Mouse (Mus musculus): ENCODE data around the gene Pqlc2.

The Pqlc2 gene

GRCm38 (mm10) chr4:139265783-139266499 lies 44.6 kb downstream of the Pqlc2 start:
- DNase-seq (ENCODE audit: low read depth): no peak

DNA sequence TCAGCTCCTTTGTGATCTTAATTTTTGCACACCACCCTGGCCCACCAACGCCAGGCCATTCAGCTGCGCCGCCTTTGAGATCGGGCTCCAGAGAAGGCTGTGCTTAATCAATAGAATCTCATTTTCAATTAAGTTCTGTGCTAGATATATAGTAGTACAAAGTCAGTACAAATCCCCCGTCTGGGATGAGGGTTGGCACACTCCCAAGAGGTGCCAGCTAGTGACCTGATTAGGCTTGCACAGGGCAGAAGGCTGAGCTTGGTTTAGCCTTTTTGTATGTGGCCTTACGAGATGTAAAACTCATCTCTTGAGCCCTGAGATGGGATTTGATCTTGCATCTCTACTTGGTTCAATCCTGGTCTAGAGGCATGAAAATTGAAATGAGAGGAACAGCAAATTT lies 47.5 kb downstream of the Pqlc2 start:
- DNase-seq (ENCODE audit: low read depth): no peak

- DNase-seq (ENCODE audit: low read depth): no peak
Observed at GRCm38 (mm10) chr4:139259302-139259871, 51.1 kb downstream of the Pqlc2 start.

DNA sequence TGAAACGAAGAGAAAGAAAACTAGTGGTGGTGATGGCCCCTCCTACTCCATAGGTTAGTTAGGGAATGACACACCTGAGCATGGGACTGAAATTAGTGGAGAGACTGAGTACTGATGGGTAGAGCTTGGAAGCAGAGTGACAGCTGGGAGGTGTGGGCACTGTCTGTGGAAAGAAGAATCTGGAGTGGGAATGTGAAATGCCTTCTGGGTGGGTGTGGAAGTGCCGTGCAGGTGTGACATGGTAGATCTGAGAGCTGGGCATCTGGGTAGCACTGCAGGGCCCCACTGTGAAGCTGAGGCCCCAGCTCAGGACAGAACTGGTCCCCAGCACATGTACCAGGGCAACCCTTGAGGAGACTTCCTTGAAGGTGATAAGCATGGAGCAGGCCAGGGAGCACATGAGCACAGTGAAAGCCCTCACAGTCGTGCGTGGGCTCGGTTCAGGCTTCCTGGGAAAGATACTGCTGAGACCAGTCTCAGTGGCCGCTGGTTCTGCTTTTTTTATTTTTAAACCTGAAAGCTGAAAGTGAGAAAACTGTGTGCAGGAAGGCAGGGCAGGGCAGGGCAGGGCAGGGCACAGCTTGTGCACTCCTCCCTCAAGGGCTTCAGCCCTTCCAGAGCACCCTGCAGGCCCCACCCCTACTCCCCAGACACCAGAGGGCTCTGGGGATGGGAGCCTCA lies 51.7 kb downstream of the Pqlc2 start:
- no peak for DNase-seq (ENCODE audit: low read depth)

GRCm38 (mm10) chr4:139256708-139257107 lies 53.8 kb downstream of the Pqlc2 start:
- no peak for DNase-seq (ENCODE audit: low read depth)

DNA sequence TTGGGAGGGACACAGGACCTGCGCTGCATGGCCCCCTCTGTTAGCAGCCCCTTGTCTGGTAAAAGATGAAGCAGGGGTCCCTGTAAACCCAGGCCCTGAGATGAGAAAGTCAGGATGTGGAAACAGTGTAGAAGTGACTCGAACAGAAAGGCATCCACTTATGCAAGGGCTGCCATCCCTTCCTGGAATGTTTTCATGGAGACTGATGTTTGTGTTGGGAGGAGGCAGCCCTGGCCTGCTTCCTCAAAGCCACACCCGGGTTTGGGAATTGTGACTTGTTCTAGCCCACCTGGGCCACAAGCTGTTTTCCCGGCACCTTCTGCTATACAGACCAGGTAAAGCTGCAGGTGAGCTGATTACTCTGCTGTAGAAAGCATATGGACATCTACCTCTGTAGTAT lies 54.4 kb downstream of the Pqlc2 start:
- DNase-seq (ENCODE audit: low read depth): no peak

GRCm38 (mm10) chr4:139253206-139253605 lies 57.3 kb downstream of the Pqlc2 start:
- no peak for DNase-seq (ENCODE audit: low read depth)

GRCm38 (mm10) chr4:139252051-139252760 lies 58.3 kb downstream of the Pqlc2 start:
- peak; percentile 64 for DNase-seq (ENCODE audit: low read depth)

- DNase-seq (ENCODE audit: low read depth): no peak
Observed at GRCm38 (mm10) chr4:139250886-139251285, 59.6 kb downstream of the Pqlc2 start.

DNA sequence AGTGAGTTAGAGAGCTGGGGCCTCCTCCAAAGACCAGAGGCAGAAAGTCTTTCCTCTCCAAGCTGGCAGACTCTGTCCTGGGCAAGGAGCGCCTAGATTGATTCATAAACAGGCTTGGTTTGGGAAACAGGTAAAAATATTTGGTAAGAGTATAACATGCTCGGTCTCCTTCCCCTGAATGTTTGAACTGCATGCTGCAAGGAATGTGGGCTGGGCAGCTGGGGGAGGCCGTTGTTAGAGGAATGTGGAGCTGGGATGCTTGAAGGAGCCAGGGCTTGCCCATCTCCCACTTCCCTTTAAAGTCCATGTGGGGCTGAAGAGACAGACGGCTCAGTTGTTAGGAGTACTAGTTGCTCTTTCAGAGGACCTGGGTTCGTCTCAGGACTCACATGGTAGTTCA lies 60.5 kb downstream of the Pqlc2 start:
- DNase-seq (ENCODE audit: low read depth): no peak

DNA sequence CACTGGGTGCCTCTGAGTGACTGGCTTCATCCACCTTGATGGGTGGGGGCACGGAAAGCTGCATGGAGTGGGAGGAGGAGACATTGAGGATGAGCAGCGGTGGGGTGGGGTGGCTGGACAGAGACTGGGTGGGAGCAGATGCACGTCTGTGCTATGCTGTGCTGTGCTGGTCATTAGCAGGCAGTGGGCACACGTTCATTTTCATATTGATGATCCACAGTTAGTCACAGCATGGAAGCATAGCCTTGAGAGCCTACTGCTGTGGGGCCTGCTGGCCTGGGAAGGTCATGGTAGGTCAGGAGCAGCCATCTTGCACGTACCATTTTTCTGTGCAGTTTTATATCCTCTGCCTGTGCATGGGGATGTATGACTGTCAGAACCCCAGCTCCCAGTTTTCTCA lies 61.8 kb downstream of the Pqlc2 start:
- DNase-seq (ENCODE audit: low read depth): no peak

- no peak for DNase-seq (ENCODE audit: low read depth)
Observed at GRCm38 (mm10) chr4:139247966-139248365, 62.5 kb downstream of the Pqlc2 start.

- no peak for DNase-seq (ENCODE audit: low read depth)
Observed at GRCm38 (mm10) chr4:139246130-139246877, 64.2 kb downstream of the Pqlc2 start.

GRCm38 (mm10) chr4:139245534-139245933 lies 65.0 kb downstream of the Pqlc2 start:
- DNase-seq (ENCODE audit: low read depth): no peak

DNA sequence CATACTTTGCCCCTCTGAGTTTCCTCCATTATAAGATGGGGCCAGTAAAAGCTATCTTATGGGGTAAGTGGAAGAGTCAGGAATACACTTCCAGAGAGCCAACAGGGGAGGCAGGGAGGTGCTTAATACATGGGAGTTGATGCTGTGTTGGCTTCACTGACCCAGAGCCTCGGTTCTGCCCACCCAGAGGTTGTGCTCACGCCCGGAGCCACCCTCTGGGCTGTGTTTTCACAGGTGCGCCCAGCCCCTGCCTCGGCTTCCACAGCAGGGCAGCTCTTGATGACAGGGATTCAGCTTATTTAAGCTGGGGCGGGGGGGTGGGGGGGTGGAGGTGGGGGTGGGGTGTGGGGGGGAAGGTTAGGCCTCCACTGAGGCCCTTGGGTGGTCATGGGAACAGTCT lies 65.7 kb downstream of the Pqlc2 start:
- DNase-seq (ENCODE audit: low read depth): no peak

DNA sequence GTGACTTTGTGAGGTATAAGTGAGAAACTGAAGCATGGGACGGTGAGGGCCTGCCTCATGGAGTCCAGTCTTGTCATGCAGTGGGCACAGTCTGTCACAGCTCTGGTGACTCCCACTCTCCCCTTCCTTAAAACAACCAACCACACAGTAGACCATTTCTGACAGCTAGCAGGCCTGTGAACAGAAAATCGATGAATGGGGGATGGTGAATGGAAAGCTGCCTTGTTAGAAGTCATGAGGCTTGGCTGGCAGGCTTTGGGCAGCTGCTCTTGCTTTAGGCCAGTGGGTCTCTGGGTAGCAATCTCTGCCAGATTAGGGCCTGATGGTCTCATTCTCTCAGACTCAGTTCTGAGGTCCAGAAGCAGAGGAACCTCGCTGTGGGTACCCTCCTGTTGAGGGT lies 66.3 kb downstream of the Pqlc2 start:
- DNase-seq (ENCODE audit: low read depth): no peak

Data from c-Kit-positive CD71-negative TER-119-negative erythroid progenitor cells, embryonic 14.5 days (primary cell).